Mouse (Mus musculus): Measurements from ENCODE around the gene Mob4. TPM values are rescaled to one million over a fixed set of nuclear protein-coding genes. Genes with fewer than 3 reads are reported as not detected.
A peak's percentile ranks its signal among the peaks of the same experiment; 100 is the strongest.
"Not testable (repeated sequence)": the region's sequence is repeated elsewhere in the genome, so short reads cannot be mapped to it uniquely, and the experiment has no call there.

Mob4 gene
- 10 to 100 TPM; 67.1 to 69.7 TPM for total RNA-seq (2021)

DNA sequence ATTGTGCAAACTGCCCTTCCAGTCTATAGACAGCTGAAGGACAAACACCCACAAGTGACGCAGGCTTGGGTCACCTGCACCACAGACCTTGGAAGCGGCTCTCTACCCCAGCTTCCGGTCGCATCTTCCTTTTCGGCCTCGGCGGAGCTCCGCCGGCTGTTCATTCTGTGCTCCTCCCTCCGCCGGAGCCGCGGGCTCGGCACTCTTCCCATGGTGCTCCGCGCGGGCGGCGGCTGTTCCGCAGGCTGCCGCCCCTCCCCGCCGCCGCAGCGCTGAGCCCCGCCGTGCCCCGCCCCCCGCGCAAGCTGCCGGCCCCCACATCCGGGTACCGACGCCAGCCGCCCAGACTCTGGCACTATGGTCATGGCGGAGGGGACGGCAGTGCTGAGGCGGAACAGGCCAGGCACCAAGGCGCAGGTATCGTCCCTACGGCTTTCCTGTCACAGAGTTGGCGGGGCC is at the start of gene Mob4:
Gene Mob4, plus strand, starts transcription at position 289 of the 459 bp plus-strand sequence.
- intact Hi-C loops (cut with DNase I), result loop anchor here (2.0 to 5.0 kb wide), 2 partner anchors 44 to 78 kb away; partner anchors contain the start of genes Coq10b, Hspd1 and Hspe1
- peak; percentile 89 to 98 for DNase-seq (ENCODE audit: extremely low spot score in 1 of 2, low spot score in 2 of 2)

DNA sequence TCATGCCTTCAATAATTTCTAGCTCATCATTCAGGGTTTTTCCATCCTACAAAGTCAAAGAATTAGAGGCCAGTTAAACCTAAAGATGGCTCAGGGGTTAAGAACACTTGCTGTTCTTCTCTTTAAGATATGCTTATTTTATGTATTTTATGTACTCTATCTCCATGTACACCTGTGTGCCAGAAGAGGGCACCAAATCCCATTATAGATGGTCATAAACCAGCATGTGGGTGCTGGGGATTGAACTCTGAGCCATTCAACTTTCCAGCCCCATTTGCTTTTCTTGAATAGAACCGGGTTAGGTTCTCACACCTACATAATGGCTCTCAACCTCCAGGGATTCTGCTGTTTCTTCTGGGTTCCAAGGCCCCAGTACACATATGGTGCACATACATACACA is 48.9 kb upstream of the Mob4 start:
- intact Hi-C loops (cut with DNase I), result loop anchor here (5.0 to 10.0 kb wide), 2 partner anchors 80 to 153 kb away; partner anchors contain the start of gene Mars2
- no peak for DNase-seq (ENCODE audit: extremely low spot score in 1 of 2, low spot score in 2 of 2)

GRCm38 (mm10) chr1:55085781-55086366 is 45.2 kb upstream of the Mob4 start:
- intact Hi-C loops (cut with DNase I), result loop anchor here (5.0 to 10.0 kb wide), 3 partner anchors 46 to 149 kb away; partner anchors contain the start of genes Mars2 and Mob4

DNA sequence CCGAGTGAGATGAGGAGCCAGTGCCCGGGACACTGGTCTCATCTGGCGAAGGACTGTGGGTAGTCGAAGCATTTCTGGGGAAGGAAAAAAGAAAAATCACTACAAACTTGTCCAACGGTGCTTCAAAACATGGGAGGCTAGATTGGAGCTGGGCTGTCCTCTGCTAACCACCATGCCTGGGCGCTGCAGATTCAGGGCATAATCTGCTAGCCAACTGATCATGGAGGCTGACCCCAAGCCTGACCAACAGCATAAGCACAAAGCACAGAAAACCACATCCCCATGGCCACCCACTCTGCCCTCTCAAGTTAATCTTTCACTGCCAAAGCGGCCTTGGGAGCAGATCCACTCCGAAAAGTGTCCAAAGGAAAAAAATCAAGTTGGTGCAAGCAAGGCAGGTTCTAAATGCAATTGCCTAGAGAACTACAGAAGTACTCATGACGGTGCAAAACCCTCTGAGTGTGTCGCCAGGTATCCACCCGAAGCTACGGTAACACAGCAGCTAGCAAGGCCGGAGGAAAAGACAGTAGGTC is 44.1 kb upstream of the Mob4 start:
- peak in 1 of 2 experiments; percentile 8 for DNase-seq (ENCODE audit: extremely low spot score in 1 of 2, low spot score in 2 of 2)
- intact Hi-C loops (cut with DNase I), result loop anchor here (5.0 to 10.0 kb wide), 3 partner anchors 45 to 148 kb away; partner anchors contain the start of genes Mars2 and Mob4

More at GRCm38 (mm10) chr1:55085781-55086366, 45.2 kb upstream of the Mob4 start:
- no peak for DNase-seq (ENCODE audit: extremely low spot score in 1 of 2, low spot score in 2 of 2)

GRCm38 (mm10) chr1:55087401-55087904 is 43.6 kb upstream of the Mob4 start:
- peak in 1 of 2 experiments; percentile 85 for DNase-seq (ENCODE audit: extremely low spot score in 1 of 2, low spot score in 2 of 2)
- intact Hi-C loops (cut with DNase I), result loop anchor here (5.0 to 10.0 kb wide), 3 partner anchors 45 to 147 kb away; partner anchors contain the start of genes Mars2 and Mob4

- DNase-seq (ENCODE audit: extremely low spot score in 1 of 2, low spot score in 2 of 2), result peak; percentile 98 to 100
- intact Hi-C loops (cut with DNase I), result loop anchor here (5.0 to 10.0 kb wide), 3 partner anchors 44 to 147 kb away; partner anchors contain the start of genes Mars2 and Mob4
These were observed 43.0 kb upstream of the Mob4 start, which contains the start of the genes Hspe1 and Hspd1 for GRCm38 (mm10) chr1:55087932-55088610. Gene Hspe1 (plus strand): TSS chr1:55088132. Gene Hspd1 (minus strand): TSS chr1:55088243.

DNA sequence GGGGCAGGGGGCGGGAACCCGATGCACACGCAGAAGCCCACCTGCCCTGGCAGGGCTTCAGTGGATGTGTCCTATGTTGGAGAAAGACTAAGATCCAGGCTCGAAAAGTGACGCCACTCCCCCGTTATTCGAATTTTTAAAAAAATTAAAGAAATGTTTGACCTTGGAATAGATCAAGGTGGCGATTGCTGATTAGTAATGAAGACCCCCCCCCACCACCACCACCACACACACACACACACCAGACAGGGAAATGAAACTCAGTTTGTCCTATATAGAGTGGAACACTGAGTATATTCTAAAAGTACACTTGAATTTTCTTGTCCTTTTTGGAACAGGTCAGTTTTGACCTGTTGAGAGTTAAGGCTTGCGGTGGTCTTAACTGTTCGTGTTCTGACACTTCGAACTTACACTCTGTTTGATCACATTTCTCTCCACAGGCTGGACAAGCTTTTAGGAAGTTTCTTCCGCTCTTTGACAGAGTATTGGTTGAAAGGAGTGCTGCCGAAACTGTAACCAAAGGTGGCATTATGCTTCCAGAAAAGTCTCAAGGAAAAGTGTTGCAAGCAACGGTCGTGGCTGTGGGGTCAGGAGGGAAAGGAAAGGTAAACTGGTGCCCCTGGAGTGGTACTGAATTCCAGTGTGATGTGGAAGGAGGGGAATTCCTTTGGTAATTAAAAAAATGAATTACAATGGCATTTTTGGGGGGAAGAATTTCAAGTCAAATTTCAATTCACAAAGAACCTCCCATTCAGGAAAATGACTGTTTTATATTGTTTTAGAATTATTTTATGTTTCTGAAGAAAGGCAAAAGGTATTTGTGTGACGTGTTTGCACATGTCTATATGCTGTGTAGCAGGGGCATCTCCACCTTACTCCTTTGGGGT is 42.2 kb upstream of the Mob4 start:
- intact Hi-C loops (cut with DNase I), result loop anchor here (5.0 to 10.0 kb wide), 3 partner anchors 43 to 146 kb away; partner anchors contain the start of genes Mars2 and Mob4
- DNase-seq (ENCODE audit: extremely low spot score in 1 of 2, low spot score in 2 of 2), result no peak

DNA sequence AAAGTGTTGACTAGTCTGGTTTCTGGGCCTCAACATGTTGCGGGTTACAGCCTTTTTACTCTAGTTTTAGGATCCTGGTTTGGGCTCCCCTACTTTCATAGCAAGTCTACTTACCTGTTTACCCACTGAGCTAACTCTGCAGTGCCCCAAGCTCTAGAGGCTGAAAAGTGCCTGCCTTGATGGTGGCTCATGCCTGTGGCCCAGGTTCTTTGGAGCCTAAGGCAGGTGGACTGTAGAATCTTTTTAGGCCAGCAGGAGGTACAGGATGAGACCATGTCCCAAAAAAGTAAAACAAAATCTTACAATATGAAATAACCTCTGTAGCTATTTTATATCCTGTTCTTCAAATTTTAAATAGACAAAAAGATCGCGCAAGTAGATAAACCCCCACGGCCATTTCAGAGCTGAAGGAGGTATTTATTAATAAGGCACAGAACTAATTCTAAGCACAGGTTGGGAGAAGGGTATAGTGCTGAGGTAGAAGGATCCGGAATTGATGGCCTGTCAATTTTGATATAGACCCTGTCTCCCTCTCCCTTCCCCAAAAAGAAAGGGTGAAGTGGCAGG is 41.5 kb upstream of the Mob4 start:
- DNase-seq (ENCODE audit: extremely low spot score in 1 of 2, low spot score in 2 of 2), result no peak
- intact Hi-C loops (cut with DNase I), result loop anchor here (5.0 to 10.0 kb wide), 3 partner anchors 43 to 145 kb away; partner anchors contain the start of genes Mars2 and Mob4

- intact Hi-C loops (cut with DNase I), result no loop called here
- no peak for DNase-seq (ENCODE audit: extremely low spot score in 1 of 2, low spot score in 2 of 2)
These were observed 39.0 kb upstream of the Mob4 start for GRCm38 (mm10) chr1:55092056-55092455.

DNA sequence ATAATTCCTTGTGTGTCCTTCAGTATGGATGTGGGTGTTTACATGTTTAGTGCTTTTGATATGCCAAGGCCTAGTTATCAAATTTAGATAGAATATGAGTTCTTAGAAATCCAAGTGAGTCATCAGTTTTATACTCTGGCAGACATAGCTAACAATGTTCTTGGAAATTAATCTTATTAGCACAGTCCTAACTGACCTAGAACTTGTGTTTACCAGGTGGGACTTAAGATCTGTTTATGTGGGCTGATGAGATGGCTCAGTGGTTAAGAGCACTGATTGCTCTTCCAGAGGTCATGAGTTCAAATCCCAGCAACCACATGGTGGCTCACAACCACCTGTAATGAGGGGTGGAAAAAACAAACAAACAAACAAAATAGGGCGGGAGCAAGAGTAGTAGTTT is 38.6 kb upstream of the Mob4 start:
- intact Hi-C loops (cut with DNase I), result no loop called here
- no peak for DNase-seq (ENCODE audit: extremely low spot score in 1 of 2, low spot score in 2 of 2)

DNA sequence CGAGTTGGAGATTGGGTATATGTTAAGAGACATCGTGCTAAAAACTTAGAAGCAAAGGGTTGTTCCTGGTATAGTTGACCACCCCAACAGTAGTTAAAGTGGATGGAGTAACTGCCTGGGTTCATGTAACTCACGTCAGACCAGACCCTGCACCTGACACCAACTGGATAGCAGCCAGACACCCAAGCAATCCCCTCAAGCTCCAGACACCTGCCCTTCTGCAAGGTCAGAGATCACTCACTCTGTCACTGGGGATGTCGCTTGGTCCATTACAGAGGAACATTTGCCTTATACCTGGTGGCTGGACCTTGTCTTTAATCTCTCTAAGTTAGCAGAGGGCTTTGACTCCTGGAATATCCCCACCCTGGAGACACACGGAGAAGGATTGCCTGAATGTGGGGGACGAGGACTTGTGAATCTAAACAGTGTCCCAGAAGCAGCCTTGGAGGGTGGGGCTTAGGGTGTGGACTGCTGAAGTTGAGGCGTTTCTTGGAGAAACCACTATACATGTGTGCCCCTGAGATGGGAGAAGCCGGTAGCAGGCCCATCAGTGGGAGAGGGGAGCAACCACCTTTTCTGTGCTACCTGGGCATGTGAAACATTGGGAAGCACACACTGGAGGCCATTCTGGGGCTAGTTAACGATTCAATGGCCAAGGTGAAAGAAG is 24.0 kb upstream of the Mob4 start:
- intact Hi-C loops (cut with DNase I), result no loop called here
- DNase-seq (ENCODE audit: extremely low spot score in 1 of 2, low spot score in 2 of 2), result no peak

DNA sequence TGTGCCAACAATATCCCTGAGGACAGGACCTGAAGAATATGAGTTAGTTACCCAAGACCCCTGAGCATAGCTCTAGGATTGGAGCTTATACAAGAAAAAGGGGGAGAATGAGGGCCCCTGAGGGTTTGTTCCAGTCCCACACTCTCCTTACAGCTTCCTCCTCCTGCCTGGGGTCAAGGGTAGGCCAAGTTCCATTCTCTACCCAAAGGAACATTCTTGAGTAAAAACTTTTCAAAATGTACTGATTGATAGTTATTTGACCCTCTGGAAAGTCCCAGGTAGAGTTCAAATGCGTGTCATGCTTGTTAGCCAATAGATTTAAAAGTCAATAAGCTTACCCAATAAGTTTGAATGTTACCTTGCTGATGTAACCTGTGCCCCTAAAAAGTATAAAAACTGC is 23.4 kb upstream of the Mob4 start:
- DNase-seq (ENCODE audit: extremely low spot score in 1 of 2, low spot score in 2 of 2), result no peak
- intact Hi-C loops (cut with DNase I), result no loop called here

DNA sequence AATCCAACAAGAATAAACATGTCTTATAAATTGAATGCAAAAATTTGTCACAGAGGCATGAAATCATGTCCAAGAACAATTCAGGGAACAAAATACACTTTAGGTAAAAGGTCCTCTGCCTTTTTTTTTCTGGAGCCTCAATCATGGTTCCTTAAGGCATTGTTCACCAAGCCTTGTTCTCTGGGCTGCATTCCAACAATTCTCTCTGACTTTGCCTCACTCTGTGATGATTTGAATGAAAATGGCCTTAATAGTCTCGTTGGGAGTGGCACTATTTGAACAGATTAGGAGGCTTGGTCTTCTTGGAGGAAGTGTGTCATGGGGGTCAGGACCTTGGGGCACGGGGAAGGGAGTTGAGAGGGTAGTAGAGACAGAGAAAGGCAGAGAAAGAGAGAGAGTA is 22.6 kb upstream of the Mob4 start:
- DNase-seq (ENCODE audit: extremely low spot score in 1 of 2, low spot score in 2 of 2), result no peak
- intact Hi-C loops (cut with DNase I), result no loop called here

DNA sequence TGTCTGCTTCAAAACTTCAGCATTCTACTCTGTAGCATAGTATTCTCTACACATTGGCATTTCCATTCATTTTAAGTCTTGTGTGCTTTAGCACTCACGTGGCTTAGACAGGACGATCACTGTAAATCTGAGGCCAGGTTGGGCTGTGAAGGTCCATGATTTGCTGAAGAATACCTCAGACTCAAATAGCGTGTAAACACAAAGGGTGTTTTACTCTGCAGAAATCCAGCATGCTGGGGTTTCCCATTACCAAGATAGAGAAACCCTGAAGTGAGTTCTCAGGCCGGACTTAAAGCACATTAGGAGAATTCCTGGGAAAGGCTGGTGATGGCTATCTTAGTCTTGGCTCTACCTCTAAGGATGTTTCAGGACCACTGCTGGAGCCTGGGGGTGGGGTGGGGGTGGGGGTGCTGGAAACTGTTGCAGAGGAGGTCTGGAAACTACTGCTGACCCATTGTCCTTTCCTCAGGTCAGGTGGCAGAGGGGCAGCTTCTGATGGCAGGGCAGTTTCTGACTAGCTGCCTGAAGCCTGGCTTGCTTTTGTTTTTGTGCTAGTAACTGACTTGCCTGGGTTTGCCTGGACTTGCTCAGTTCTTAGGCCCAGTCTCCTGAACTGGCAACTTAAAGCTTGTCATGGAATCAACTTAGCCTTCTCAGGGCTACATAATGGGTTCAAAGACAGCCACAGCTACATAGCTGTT is 21.8 kb upstream of the Mob4 start:
- intact Hi-C loops (cut with DNase I), result no loop called here

DNA sequence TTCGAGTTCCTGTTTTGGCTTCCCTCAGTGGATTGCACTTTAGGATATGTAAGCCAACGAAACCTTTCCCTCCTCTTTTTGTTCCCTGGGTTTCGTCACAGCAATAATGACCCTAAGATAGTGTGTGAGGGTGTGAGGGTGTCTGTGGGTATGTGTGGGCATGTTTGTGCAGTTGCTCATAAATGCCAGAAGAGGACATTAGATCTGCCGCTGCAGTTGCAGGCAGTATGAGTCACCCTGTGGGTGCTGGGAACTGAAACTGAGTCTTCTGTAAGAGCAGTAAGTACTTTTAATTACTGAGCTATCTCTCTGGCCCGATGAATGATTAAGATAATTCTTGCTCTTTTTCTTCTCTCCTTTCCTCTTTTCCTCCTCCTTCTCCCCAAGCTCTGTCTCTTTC is 8.0 kb upstream of the Mob4 start:
- no peak for DNase-seq (ENCODE audit: extremely low spot score in 1 of 2, low spot score in 2 of 2)
- intact Hi-C loops (cut with DNase I), result no loop called here

More for the DNA sequence above, 21.8 kb upstream of the Mob4 start:
- DNase-seq (ENCODE audit: extremely low spot score in 1 of 2, low spot score in 2 of 2), result no peak

DNA sequence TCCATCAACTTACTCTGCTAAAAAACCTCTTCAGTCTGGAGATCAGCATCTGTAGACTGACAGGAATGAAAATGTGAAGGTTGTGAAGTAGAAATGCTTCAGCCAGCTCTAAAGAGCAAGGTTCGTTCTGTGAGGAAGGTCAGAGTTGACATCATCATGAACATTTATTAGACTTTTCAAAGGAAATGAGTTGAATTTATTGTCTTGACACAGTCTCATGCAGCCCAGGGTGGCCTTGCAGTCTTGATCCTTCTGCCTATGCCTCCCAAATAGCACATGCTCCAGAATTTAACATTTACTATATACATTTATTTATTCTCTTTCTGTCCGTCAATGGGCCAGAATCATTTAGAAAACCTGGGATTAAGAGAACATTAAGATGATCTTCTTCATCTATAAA is 7.5 kb upstream of the Mob4 start:
- DNase-seq (ENCODE audit: extremely low spot score in 1 of 2, low spot score in 2 of 2), result no peak
- intact Hi-C loops (cut with DNase I), result no loop called here

GRCm38 (mm10) chr1:55124136-55124535 is 6.9 kb upstream of the Mob4 start:
- intact Hi-C loops (cut with DNase I), result not testable (repeated sequence)

More at GRCm38 (mm10) chr1:55124136-55124535, 6.9 kb upstream of the Mob4 start:
- DNase-seq (ENCODE audit: extremely low spot score in 1 of 2, low spot score in 2 of 2), result not testable (repeated sequence)
